Mouse (Mus musculus): ENCODE results near the gene Ablim1.
A peak's percentile ranks its signal among the peaks of the same experiment; 100 is the strongest.

Gene Ablim1

DNA sequence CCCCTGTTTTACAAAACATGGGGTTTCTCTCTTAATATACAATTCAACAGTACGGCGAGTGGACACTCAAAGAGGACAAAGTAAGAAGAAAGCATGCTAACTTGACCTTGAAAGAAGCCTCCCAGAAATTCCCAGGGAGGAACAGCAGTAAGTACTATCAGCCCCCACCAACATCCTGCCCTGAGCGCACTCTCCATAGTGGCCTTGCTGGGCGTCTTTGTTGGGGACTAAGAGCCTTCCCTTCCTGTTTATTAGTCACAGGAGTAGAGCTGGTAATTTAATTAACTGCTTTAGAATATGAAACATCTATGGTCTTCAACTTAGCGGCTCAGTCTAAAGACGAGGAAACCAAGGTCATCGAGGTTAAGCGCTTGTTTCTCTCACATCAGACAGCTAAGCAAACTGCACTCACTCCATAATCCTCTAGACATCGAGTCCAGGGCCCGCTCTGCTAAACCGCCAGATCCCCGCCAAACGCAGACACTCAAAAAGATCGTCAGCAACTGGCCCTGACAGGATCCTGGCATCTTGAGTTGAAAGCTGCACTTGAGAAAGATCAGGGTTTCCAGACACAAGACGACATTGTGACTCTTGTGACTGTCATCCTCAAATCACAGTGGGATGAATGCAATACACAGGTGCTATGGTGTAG, 50.3 kb downstream of the Ablim1 start:
- peak in 1 of 2 experiments; percentile 84 for DNase-seq (ENCODE audit: low spot score in 2 of 2)

DNA sequence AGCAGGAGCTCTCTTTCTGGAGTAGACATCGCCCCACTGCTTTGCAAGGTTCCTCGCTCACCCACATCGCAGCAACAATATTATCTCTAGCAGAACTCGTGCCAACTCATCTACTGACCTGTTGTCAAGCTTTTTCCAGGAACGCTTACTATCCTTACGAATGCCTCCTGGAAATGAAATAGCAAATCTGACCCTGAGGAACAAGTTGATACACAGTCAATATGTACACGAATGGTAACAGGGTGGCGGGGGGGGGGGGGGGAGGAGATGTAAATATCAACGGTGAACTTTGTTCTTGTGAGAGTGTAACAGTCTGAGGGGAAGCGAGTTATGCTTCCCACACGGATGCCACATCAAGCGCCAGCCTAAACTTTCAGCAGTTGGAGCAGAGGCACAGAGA, 56.9 kb downstream of the Ablim1 start:
- DNase-seq (ENCODE audit: low spot score in 2 of 2): no peak

- no peak for DNase-seq (ENCODE audit: low spot score in 2 of 2)
Measured at GRCm38 (mm10) chr19:57256666-57257065, 58.1 kb downstream of the Ablim1 start.

DNA sequence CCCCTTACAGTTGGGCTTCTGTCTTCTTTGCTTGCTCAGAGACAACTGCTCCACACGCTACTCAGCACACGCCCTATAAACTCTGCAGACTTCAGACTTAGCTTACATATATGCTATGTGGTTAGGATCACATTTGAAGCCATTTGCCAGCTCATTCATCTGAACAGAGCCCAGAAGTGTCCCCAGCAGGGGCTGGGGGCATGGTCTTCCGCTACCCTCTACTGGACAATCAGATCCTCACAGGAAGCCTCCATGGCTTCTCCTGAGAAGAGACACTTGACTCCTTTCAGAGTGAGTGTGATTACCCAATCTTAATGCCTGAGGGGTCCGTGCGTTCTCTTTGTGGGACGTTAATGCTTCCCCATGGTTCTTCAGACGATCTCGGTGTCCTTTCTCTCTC, 59.6 kb downstream of the Ablim1 start:
- DNase-seq (ENCODE audit: low spot score in 2 of 2): no peak

- no peak for DNase-seq (ENCODE audit: low spot score in 2 of 2)
Measured at GRCm38 (mm10) chr19:57252692-57253448, 61.8 kb downstream of the Ablim1 start.

GRCm38 (mm10) chr19:57248781-57249180, 65.9 kb downstream of the Ablim1 start:
- no peak for DNase-seq (ENCODE audit: low spot score in 2 of 2)

GRCm38 (mm10) chr19:57247221-57247620, 67.5 kb downstream of the Ablim1 start:
- DNase-seq (ENCODE audit: low spot score in 2 of 2): peak in 1 of 2 experiments; percentile 41

- DNase-seq (ENCODE audit: low spot score in 2 of 2): no peak
Measured at GRCm38 (mm10) chr19:57244281-57244680, 70.4 kb downstream of the Ablim1 start.

- peak in 1 of 2 experiments; percentile 37 for DNase-seq (ENCODE audit: low spot score in 2 of 2)
Measured at GRCm38 (mm10) chr19:57243606-57244005, 71.1 kb downstream of the Ablim1 start.

GRCm38 (mm10) chr19:57243191-57243590, 71.5 kb downstream of the Ablim1 start:
- DNase-seq (ENCODE audit: low spot score in 2 of 2): no peak

DNA sequence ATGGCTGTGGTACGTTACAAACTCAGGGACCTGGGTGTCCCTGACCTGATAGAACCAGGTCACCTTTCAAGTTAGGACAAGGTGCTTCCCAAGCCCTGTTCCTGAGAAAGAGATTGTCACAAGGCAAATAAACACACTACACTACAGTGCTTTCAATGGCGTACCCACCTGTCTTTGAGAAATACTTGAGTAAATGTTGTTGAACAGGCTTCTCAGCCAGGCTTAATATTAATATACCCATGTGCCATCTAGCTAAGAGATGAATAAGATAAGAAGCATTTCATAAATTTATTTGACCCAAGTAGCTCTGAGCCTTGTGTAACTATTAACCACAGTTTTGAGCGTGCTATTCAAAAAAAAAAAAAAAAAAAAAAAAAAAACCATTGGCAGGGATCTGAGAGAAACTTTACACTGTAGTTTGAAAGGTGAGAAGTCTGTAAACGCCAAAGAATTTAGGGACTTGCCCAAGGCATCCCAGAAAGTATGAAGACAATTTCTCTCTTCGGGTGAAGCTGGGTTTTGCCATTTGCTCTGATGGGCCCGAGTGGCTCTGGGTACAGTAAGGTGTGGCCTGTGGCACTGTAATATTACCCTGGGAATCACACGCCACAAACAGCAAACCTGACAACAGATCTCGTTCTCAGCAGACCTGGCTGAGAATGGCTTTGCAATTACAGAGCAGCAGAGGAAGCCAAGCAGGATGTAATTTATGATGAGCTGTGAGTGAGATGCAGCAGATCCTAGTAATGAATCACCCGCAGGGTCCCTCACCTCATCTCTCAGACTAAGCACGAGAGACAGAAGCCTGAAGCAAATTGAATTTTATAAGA, 73.1 kb downstream of the Ablim1 start:
- no peak for DNase-seq (ENCODE audit: low spot score in 2 of 2)

GRCm38 (mm10) chr19:57240259-57240658, 74.5 kb downstream of the Ablim1 start:
- peak in 1 of 2 experiments; percentile 58 for DNase-seq (ENCODE audit: low spot score in 2 of 2)

DNA sequence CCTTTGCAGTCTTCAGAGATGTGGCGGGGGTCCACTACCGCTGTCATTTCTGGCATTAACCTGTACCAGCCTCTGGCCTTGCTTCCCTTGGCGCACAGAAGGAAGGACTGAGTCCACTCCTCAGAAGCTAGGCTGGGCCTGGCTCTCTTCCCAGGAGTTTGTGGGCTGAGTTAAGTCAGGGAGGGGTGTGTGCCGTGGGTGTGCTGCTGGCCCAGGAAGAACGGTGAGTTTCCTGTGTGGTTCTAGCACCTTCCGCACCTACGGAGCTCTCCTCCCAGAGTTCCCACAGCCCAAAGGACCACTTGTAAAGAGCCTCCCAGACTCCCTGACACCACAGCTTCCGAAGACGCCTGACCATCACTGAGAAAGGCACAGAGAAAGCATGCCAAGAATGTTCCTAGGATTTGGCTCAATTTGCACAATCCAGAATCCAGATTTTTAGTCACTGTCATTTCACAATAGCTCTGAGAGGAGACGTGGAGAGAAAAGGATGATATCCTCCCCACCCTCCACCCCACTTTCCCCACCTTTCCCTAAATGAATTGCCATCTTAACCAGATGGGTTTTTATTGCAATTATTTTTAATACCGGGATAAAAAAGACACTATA, 75.4 kb downstream of the Ablim1 start:
- DNase-seq (ENCODE audit: low spot score in 2 of 2): peak; percentile 72 to 79

GRCm38 (mm10) chr19:57238461-57238860, 76.3 kb downstream of the Ablim1 start:
- peak in 1 of 2 experiments; percentile 52 for DNase-seq (ENCODE audit: low spot score in 2 of 2)

GRCm38 (mm10) chr19:57237534-57237933, 77.2 kb downstream of the Ablim1 start:
- DNase-seq (ENCODE audit: low spot score in 2 of 2): no peak

DNA sequence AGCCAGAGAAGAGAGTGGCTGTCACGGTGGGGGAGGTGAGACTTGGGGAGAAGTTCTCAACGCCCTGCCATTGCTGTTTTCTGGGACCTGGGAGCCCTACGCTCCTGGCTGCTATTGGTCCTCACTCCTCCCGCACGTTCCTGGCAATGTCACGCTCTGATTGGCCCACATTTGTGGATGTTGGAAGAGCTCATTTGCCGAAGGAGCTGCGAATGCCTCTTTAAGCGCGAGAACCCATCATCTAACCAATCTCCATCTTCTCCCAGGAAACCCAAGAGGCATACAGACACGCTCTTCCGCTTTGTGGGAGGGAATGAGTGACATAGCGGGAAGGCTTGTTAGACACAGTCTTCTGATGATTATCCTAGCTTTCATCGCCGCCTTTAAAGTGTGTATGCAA, 78.1 kb downstream of the Ablim1 start:
- no peak for DNase-seq (ENCODE audit: low spot score in 2 of 2)

GRCm38 (mm10) chr19:57235931-57236330, 78.8 kb downstream of the Ablim1 start:
- no peak for DNase-seq (ENCODE audit: low spot score in 2 of 2)

GRCm38 (mm10) chr19:57230996-57231395, 83.7 kb downstream of the Ablim1 start:
- no peak for DNase-seq (ENCODE audit: low spot score in 2 of 2)

DNA sequence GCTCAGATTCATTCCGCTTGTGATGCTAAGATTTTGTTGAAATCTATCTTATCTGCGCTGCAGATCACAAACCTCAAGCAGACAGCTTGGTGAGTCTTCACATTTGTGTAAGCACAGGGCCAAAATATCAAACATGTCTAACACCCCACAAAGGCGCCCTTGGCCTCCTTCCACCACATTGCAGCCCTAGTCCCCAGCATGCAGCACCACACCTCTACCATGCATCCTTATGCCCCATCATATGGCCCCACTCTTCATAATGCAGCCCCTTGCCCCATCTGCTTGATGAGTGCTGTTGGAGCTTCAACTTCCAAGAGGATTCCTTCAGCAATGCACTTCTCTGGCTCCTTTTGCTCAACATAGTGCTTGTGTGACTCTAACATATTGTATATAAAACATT, 85.6 kb downstream of the Ablim1 start:
- no peak for DNase-seq (ENCODE audit: low spot score in 2 of 2)

DNA sequence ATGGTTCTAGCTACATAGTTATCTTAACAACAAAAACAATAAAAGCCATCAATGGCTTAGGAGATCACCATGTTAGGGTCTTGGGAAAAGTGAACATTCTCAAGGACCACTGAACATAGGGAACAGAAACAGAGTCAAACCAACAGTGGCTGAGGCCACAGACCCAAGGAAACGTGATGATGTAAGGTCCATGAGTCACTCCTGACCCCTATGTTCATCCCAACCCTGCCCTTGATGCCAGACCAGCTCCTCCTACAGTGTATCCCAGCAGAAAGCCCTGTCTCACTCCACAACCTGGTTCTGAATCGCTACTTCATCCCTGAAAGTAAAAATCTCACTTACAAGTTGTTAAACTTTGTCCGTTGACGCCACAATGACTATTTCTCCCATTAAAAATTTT, 86.1 kb downstream of the Ablim1 start:
- DNase-seq (ENCODE audit: low spot score in 2 of 2): no peak

GRCm38 (mm10) chr19:57224390-57224789, 90.3 kb downstream of the Ablim1 start:
- DNase-seq (ENCODE audit: low spot score in 2 of 2): no peak

GRCm38 (mm10) chr19:57223686-57224085, 91.0 kb downstream of the Ablim1 start:
- peak in 1 of 2 experiments; percentile 47 for DNase-seq (ENCODE audit: low spot score in 2 of 2)

Measured in heart, adult 9 months (tissue).